Mouse (Mus musculus) erythroblast, adult 5-6 weeks (primary cell): ENCODE data around the gene Fgf2. TPM values are rescaled to one million over a fixed set of nuclear protein-coding genes. Genes with fewer than 3 reads are reported as not detected.

ENCODE experiments used
- ATAC-seq: replicated peaks from 2 replicates; pipeline ENCODE4 v1.8.0; 2016; ENCODE audit warnings: moderate number of reproducible peaks, mild to moderate bottlenecking, moderate TSS enrichment, inconsistent platforms; ENCODE audit not compliant: poor library complexity, low FRiP score, severe bottlenecking
- total RNA-seq, 2 experiments: library from RNA; stranded (forward) in 1 of 2; stranded (reverse) in 1 of 2; fragments of 150-400 nt in 1 of 2; fragments of 200-764, 138-1000 nt in 1 of 2; gene quantifications; 2 replicates each; pipeline versions ENCODE4 v1.2.3 to v1.2.4; 2015 to 2017; ENCODE audit warnings: low replicate concordance in 2 of 2

Gene Fgf2
- total RNA-seq, 2 experiments from 2014 or later = not detected

GRCm38 (mm10) chr3:37401729-37402610 lies 53.8 kb downstream of the Fgf2 start:
- ATAC-seq = no peak

GRCm38 (mm10) chr3:37407598-37407997 lies 59.5 kb downstream of the Fgf2 start:
- ATAC-seq = no peak

GRCm38 (mm10) chr3:37413446-37413845 lies 65.3 kb downstream of the Fgf2 start:
- ATAC-seq = no peak

GRCm38 (mm10) chr3:37414413-37414960 lies 66.3 kb downstream of the Fgf2 start:
- no peak for ATAC-seq

GRCm38 (mm10) chr3:37418341-37418740 lies 70.2 kb downstream of the Fgf2 start:
- ATAC-seq = no peak

GRCm38 (mm10) chr3:37418961-37419457 lies 70.9 kb downstream of the Fgf2 start:
- ATAC-seq = peak; percentile 31

GRCm38 (mm10) chr3:37419458-37419991 lies 71.4 kb downstream of the Fgf2 start, which contains the start of gene Spata5:
TSS of gene Spata5 (plus strand) at chr3:37419896.
- ATAC-seq = peak; percentile 86

GRCm38 (mm10) chr3:37420072-37420471 lies 71.9 kb downstream of the Fgf2 start, which contains the start of gene Nudt6:
TSS of gene Nudt6 (minus strand) at chr3:37420211.
- peak; percentile 73 for ATAC-seq

- peak; percentile 28; the same call in 1 of the 2 replicates for ATAC-seq
Observed at GRCm38 (mm10) chr3:37420641-37421040, 72.5 kb downstream of the Fgf2 start.

GRCm38 (mm10) chr3:37421179-37421578 lies 73.0 kb downstream of the Fgf2 start:
- ATAC-seq = no peak

- ATAC-seq = no peak
Observed at GRCm38 (mm10) chr3:37426069-37426468, 77.9 kb downstream of the Fgf2 start.

- peak; percentile 55; the same call in 1 of the 2 replicates for ATAC-seq
Observed at GRCm38 (mm10) chr3:37430359-37430758, 82.2 kb downstream of the Fgf2 start.

GRCm38 (mm10) chr3:37439770-37440169 lies 91.6 kb downstream of the Fgf2 start:
- no peak for ATAC-seq

GRCm38 (mm10) chr3:37443409-37443808 lies 95.3 kb downstream of the Fgf2 start:
- no peak for ATAC-seq

GRCm38 (mm10) chr3:37455992-37456391 lies 107.8 kb downstream of the Fgf2 start:
- no peak for ATAC-seq

Other genes starting within 250 kb of the Fgf2 start
- gene Il2, start 222.4 kb upstream of the Fgf2 start, total RNA-seq (2015; ENCODE audit: low replicate concordance) = 6.1 TPM in 1 of 2 replicates, not detected in the other
- not detected in 2 replicates for gene Il2, start 222.4 kb upstream of the Fgf2 start, total RNA-seq (2017; ENCODE audit: low replicate concordance)
- not detected in 2 replicates for gene Il21, start 115.7 kb upstream of the Fgf2 start, total RNA-seq (2015; ENCODE audit: low replicate concordance)
- not detected in 2 replicates for gene Il21, start 115.7 kb upstream of the Fgf2 start, total RNA-seq (2017; ENCODE audit: low replicate concordance)
- gene Bbs12, start 35.8 kb upstream of the Fgf2 start, total RNA-seq (2015; ENCODE audit: low replicate concordance) = 0.77 TPM in 1 of 2 replicates, not detected in the other
- 0.56 and 0.68 TPM in 2 replicates for gene Bbs12, start 35.8 kb upstream of the Fgf2 start, total RNA-seq (2017; ENCODE audit: low replicate concordance)
- gene Cetn4, start 35.6 kb upstream of the Fgf2 start, total RNA-seq (2015; ENCODE audit: low replicate concordance) = 1.3 TPM in 1 of 2 replicates, not detected in the other
- gene Cetn4, start 35.6 kb upstream of the Fgf2 start, total RNA-seq (2017; ENCODE audit: low replicate concordance) = 0.98 and 3.8 TPM in 2 replicates
- gene Spata5, start 71.5 kb downstream of the Fgf2 start, total RNA-seq (2015; ENCODE audit: low replicate concordance) = 1.0 and 2.5 TPM in 2 replicates
- gene Spata5, start 71.5 kb downstream of the Fgf2 start, total RNA-seq (2017; ENCODE audit: low replicate concordance) = 22.2 and 23.6 TPM in 2 replicates
- gene Nudt6, start 71.9 kb downstream of the Fgf2 start, total RNA-seq (2015; ENCODE audit: low replicate concordance) = 1.3 TPM in 1 of 2 replicates, not detected in the other
- gene Nudt6, start 71.9 kb downstream of the Fgf2 start, total RNA-seq (2017; ENCODE audit: low replicate concordance) = 1.5 and 7.5 TPM in 2 replicates